Mouse (Mus musculus) lung, postnatal 0 days (tissue): ENCODE measurements around the gene Exoc3l2.

Experiments used
- CTCF ChIP-seq: IDR thresholded peaks from 2 replicates; pipeline ENCODE4 v1.5.1; 2016; ENCODE audit warnings: antibody characterized with exemption, mild to moderate bottlenecking
- EP300 ChIP-seq: IDR thresholded peaks from 2 replicates; pipeline ENCODE4 v1.6.1; 2016; ENCODE audit warnings: antibody characterized with exemption, mild to moderate bottlenecking, control low read depth

GRCm38 (mm10) chr7:19500420-19501363 lies 37.6 kb downstream of the Exoc3l2 start:
- TF ChIP-seq CTCF (no peak), EP300 (no peak)
